Mouse (Mus musculus): ENCODE results near the gene Adgrf1.

The Adgrf1 gene

GRCm38 (mm10) chr17:43366486-43366885 lies 96.4 kb downstream of the Adgrf1 start:
- TF ChIP-seq GATA4 (IDR thresholded peaks at IDR 0.05; ENCODE audit: insufficient replicate concordance, low read length): peak; percentile 57; the same call in 1 of the 2 replicates

- TF ChIP-seq GATA4 (IDR thresholded peaks at IDR 0.05; ENCODE audit: insufficient replicate concordance, low read length): peak; percentile 81
Observed at GRCm38 (mm10) chr17:43368171-43368576, 98.0 kb downstream of the Adgrf1 start.

- TF ChIP-seq GATA4 (IDR thresholded peaks at IDR 0.05; ENCODE audit: insufficient replicate concordance, low read length): no peak
Observed at GRCm38 (mm10) chr17:43372604-43373003, 102.5 kb downstream of the Adgrf1 start.

GRCm38 (mm10) chr17:43374020-43374419 lies 103.9 kb downstream of the Adgrf1 start:
- TF ChIP-seq GATA4 (IDR thresholded peaks at IDR 0.05; ENCODE audit: insufficient replicate concordance, low read length): peak; percentile 93

Data from liver, adult (tissue).